8 mouse cellular contexts compared by ENCODE assay signal in genomic region chr11:6200087-6200569, GRCm38 (mm10). TPM values are rescaled to one million over a fixed set of nuclear protein-coding genes. Genes with fewer than 3 reads are reported as not detected.
DNase-seq lines count a peak whose midpoint lies in the region; ATAC-seq and TF ChIP-seq lines count a peak whose summit lies in the region.

TSS of gene Nudcd3 (minus strand) at chr11:6200415.

- DNase-seq in CD8-positive naive resting alpha-beta T cell, adult 2 months (ENCODE audit: low read depth in 2 of 2, low spot score in 2 of 2): peak; percentile 84 to 88
- DNase-seq in c-Kit-positive CD71-negative TER-119-negative erythroid progenitor cells, embryonic 14.5 days (ENCODE audit: low read depth): peak; percentile 72
- DNase-seq in forebrain, embryonic 10.5 days (ENCODE audit: extremely low spot score, low spot score): peak; percentile 89
- peak; percentile 92 to 94 for DNase-seq in kidney, postnatal 25 days
- DNase-seq in liver, embryonic 14.5 days (ENCODE audit: low read depth in 3 of 3, low spot score in 3 of 3): peak; percentile 72 to 76 (median 74)
- peak; percentile 93 for DNase-seq in neural tube, embryonic 11.5 days (ENCODE audit: low spot score)
- peak; percentile 91 for DNase-seq in stomach, postnatal 0 days (ENCODE audit: low spot score)

- TF ChIP-seq EP300 in liver, embryonic 14.5 days (IDR thresholded peaks at IDR 0.05; ENCODE audit: low read depth): no peak
- TF ChIP-seq EP300 in stomach, postnatal 0 days (optimal IDR thresholded peaks at IDR 0.05): no peak

- peak within 1 kb of the TSS; percentile 98 for H3K27ac ChIP-seq in forebrain, embryonic 10.5 days
- peak within 1 kb of the TSS; percentile 96 for H3K27ac ChIP-seq in heart, embryonic 15.5 days
- peak within 1 kb of the TSS; percentile 62 for H3K27ac ChIP-seq in liver, embryonic 14.5 days
- peak within 1 kb of the TSS; percentile 91 for H3K27ac ChIP-seq in neural tube, embryonic 11.5 days (ENCODE audit: low read depth, low read length)
- H3K27ac ChIP-seq in stomach, postnatal 0 days (replicated peaks): peak within 1 kb of the TSS; percentile 97

- peaks cover 24% of the 10 kb centered on the region for H3K4me1 ChIP-seq in forebrain, embryonic 10.5 days
- peaks cover 18% of the 10 kb centered on the region for H3K4me1 ChIP-seq in heart, embryonic 15.5 days (replicated peaks)
- peaks cover 9 to 13% of the 10 kb centered on the region in 2 experiments for H3K4me1 ChIP-seq in liver, embryonic 14.5 days (replicated peaks; ENCODE audit: control insufficient read depth in 2 of 2, insufficient read depth in 2 of 2, low read length in 1 of 2)
- peaks cover 11% of the 10 kb centered on the region for H3K4me1 ChIP-seq in neural tube, embryonic 11.5 days (ENCODE audit: control insufficient read depth, insufficient read depth, low read length)
- no peaks in the 10 kb centered on the region; the same call in 1 of the 2 replicates for H3K4me1 ChIP-seq in stomach, postnatal 0 days (replicated peaks; ENCODE audit: control insufficient read depth, insufficient read depth)

- WGBS in forebrain, embryonic 10.5 days: under 1% methylated on average over 39 of the region's 39 CpGs
- WGBS in heart, embryonic 15.5 days: under 1% methylated on average over 39 of the region's 39 CpGs
- WGBS in liver, embryonic 14.5 days (ENCODE audit: insufficient replicate concordance): under 1% methylated on average over 39 of the region's 39 CpGs
- WGBS in neural tube, embryonic 11.5 days: under 1% methylated on average over 39 of the region's 39 CpGs
- under 1% methylated on average over 39 of the region's 39 CpGs for WGBS in stomach, postnatal 0 days

- peaks cover 1% of the 10 kb centered on the region; the same call in 1 of the 2 replicates for H3K9me3 ChIP-seq in forebrain, embryonic 10.5 days
- no peaks in the 10 kb centered on the region for H3K9me3 ChIP-seq in heart, embryonic 15.5 days (replicated peaks)
- H3K9me3 ChIP-seq in liver, embryonic 14.5 days (ENCODE audit: control insufficient read depth, low read length): no peaks in the 10 kb centered on the region
- no peaks in the 10 kb centered on the region for H3K9me3 ChIP-seq in neural tube, embryonic 11.5 days (ENCODE audit: control insufficient read depth, low read length)
- H3K9me3 ChIP-seq in stomach, postnatal 0 days (ENCODE audit: control insufficient read depth, low read length): no peaks in the 10 kb centered on the region

- no peak for TF ChIP-seq CTCF in liver, embryonic 14.5 days (IDR thresholded peaks at IDR 0.05; ENCODE audit: low read depth)
- no peak for TF ChIP-seq CTCF in stomach, postnatal 0 days (IDR thresholded peaks at IDR 0.05; ENCODE audit: low read depth)

- ATAC-seq in heart, embryonic 15.5 days (replicated peaks; ENCODE audit: insufficient number of reproducible peaks, insufficient read depth, low FRiP score, low read depth): peak; percentile 90
- peak; percentile 98 for ATAC-seq in liver, embryonic 14.5 days (ENCODE audit: insufficient read depth)
- ATAC-seq in neural tube, embryonic 11.5 days (ENCODE audit: insufficient read depth, low FRiP score, low TSS enrichment): peak; percentile 98
- peak; percentile 98 for ATAC-seq in stomach, postnatal 0 days (ENCODE audit: low FRiP score, low TSS enrichment)

- no peaks in the 10 kb centered on the region for H3K27me3 ChIP-seq in forebrain, embryonic 10.5 days (ENCODE audit: poor library complexity, severe bottlenecking)
- H3K27me3 ChIP-seq in heart, embryonic 15.5 days: no peaks in the 10 kb centered on the region
- H3K27me3 ChIP-seq in liver, embryonic 14.5 days (ENCODE audit: control insufficient read depth, insufficient read depth, low read length): no peaks in the 10 kb centered on the region
- no peaks in the 10 kb centered on the region for H3K27me3 ChIP-seq in neural tube, embryonic 11.5 days (ENCODE audit: control insufficient read depth, insufficient read depth, low read length)
- no peaks in the 10 kb centered on the region for H3K27me3 ChIP-seq in stomach, postnatal 0 days (ENCODE audit: control insufficient read depth, insufficient read depth, low read length)

- H3K36me3 ChIP-seq in forebrain, embryonic 10.5 days (replicated peaks): peaks cover 18% of the 10 kb centered on the region
- no peaks in the 10 kb centered on the region for H3K36me3 ChIP-seq in heart, embryonic 15.5 days
- H3K36me3 ChIP-seq in liver, embryonic 14.5 days (replicated peaks; ENCODE audit: control insufficient read depth, insufficient read depth, low read depth): no peaks in the 10 kb centered on the region
- H3K36me3 ChIP-seq in neural tube, embryonic 11.5 days (ENCODE audit: control insufficient read depth, insufficient read depth, low read length): no peaks in the 10 kb centered on the region
- no peaks in the 10 kb centered on the region for H3K36me3 ChIP-seq in stomach, postnatal 0 days (ENCODE audit: control insufficient read depth, insufficient read depth, low read length)

- H3K9ac ChIP-seq in heart, embryonic 15.5 days: peak within 1 kb of the TSS; percentile 88
- H3K9ac ChIP-seq in liver, embryonic 14.5 days (replicated peaks): peak within 1 kb of the TSS; percentile 73
- peak within 1 kb of the TSS; percentile 88 for H3K9ac ChIP-seq in neural tube, embryonic 11.5 days (ENCODE audit: low read length)
- peak within 1 kb of the TSS; percentile 94 for H3K9ac ChIP-seq in stomach, postnatal 0 days (ENCODE audit: low read length)

- peak within 1 kb of the TSS; percentile 100 for H3K4me3 ChIP-seq in forebrain, embryonic 10.5 days
- peak within 1 kb of the TSS; percentile 90 for H3K4me3 ChIP-seq in heart, embryonic 15.5 days
- peak within 1 kb of the TSS; percentile 69 to 86 for H3K4me3 ChIP-seq in liver, embryonic 14.5 days (ENCODE audit: insufficient read depth in 1 of 2, low read depth in 2 of 2, low read length in 2 of 2)
- H3K4me3 ChIP-seq in neural tube, embryonic 11.5 days (ENCODE audit: low read depth, low read length): peak within 1 kb of the TSS; percentile 97
- peak within 1 kb of the TSS; percentile 95 for H3K4me3 ChIP-seq in stomach, postnatal 0 days (ENCODE audit: low read depth, low read length)

- peak within 1 kb of the TSS; percentile 91 for H3K4me2 ChIP-seq in heart, embryonic 15.5 days
- H3K4me2 ChIP-seq in liver, embryonic 14.5 days (ENCODE audit: low read depth): peak within 1 kb of the TSS; percentile 85
- peak within 1 kb of the TSS; percentile 88 for H3K4me2 ChIP-seq in neural tube, embryonic 11.5 days (ENCODE audit: low read depth)
- H3K4me2 ChIP-seq in stomach, postnatal 0 days (replicated peaks; ENCODE audit: low read depth): peak within 1 kb of the TSS; percentile 94

RNA-seq across cellular contexts. Expression of gene Nudcd3, which starts in this region (rescaled TPM):
- 56.5 and 57.3 TPM in 2 replicates for polyA plus RNA-seq in forebrain, embryonic 10.5 days (2016; fragmentation: Nextera tagmentation; extraction: Ambion mirVana)
- polyA plus RNA-seq in heart, embryonic 15.5 days (2015; fragmentation: Nextera tagmentation; extraction: Ambion mirVana): 28.9 and 33.5 TPM in 2 replicates
- 10.2 TPM in 2 replicates for polyA plus RNA-seq in liver, embryonic 14.5 days (2012; rRNA removed)
- 9.3 and 11.9 TPM in 2 replicates for polyA plus RNA-seq in liver, embryonic 14.5 days (2014; fragmentation: Nextera tagmentation; extraction: Ambion mirVana)
- polyA plus RNA-seq in neural tube, embryonic 11.5 days (2014; fragmentation: Nextera tagmentation; extraction: Ambion mirVana): 50.9 and 52.0 TPM in 2 replicates
- polyA plus RNA-seq in stomach, postnatal 0 days (2015; fragmentation: Nextera tagmentation; extraction: Ambion mirVana): 22.1 and 23.3 TPM in 2 replicates

Comparison
In these comparisons a context has a peak if more than half of its experiments do, and no peak if none do; other contexts are left out.
1. Peak in every context shown above with its lines: DNase-seq, ATAC-seq, H3K4me3 ChIP-seq and H3K27ac ChIP-seq.